Comparison of ENCODE assay signal across 10 mouse cellular contexts in the genomic region with DNA sequence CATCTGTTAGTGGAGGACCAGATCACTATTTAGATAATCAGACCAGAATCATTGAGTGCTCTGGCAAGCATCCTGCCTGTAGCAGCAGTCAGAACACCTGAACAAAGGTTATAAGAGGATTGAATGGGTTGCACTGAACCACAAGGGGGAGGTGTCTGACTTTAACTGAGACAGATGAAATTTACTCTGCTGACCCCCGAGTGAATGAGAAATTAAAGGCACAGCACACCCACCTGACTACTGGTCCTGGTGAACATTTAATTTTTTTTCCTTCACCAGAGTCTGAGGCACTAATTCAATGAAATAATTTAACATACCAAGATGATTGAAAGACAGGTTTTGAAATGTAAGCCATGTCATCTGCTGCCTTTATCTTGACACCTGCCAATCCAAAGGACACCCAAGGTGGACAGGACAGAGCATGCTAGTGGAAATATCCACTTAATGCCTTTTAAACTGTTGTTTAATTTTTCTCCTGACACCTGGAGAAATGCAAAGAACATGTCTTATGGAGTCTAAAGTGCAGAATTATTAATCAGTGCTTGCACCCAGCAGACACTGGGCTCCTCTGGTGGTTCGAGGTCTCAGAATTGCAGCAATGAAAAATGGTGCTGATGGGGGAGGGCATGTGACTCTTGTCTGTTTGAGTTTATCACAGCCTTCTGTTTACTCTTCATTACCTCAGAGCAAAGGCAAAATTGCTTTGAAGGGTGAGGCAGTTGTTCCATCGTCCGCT.
DNase-seq lines count a peak whose midpoint lies in the region; ATAC-seq lines count a peak whose summit lies in the region.
"Had no signal": no experiment of that assay in that cellular context is flagged by ENCODE, and none has a peak within 500 bp of the region (broad histone marks: within the 10 kb centered on the region; RNA-seq: fewer than 3 reads in every experiment).

No protein-coding gene starts in this region.

- no peak for DNase-seq in kidney, adult 18-20 months
- peak; percentile 44 for DNase-seq in embryo, embryonic 11.5 days (ENCODE audit: low read depth, low spot score)
- DNase-seq in hindbrain, embryonic 14.5 days (ENCODE audit: low spot score), result peak; percentile 73
- no peak for DNase-seq in adrenal gland, postnatal 10 days
- no peak for DNase-seq in spleen, postnatal 36 days (ENCODE audit: low spot score in 2 of 2)
- no peak for DNase-seq in urinary bladder, postnatal 4 days (ENCODE audit: low spot score in 2 of 2)
- DNase-seq: gastrocnemius, postnatal 36 days had no signal

- H3K27me3 ChIP-seq in kidney, embryonic 16.5 days (ENCODE audit: insufficient read depth, low read length), result no peaks in the 10 kb centered on the region
- no peaks in the 10 kb centered on the region for H3K27me3 ChIP-seq in hindbrain, embryonic 14.5 days (ENCODE audit: control insufficient read depth, insufficient read depth, low read length)
- H3K27me3 ChIP-seq in midbrain, embryonic 13.5 days, result no peaks in the 10 kb centered on the region
- H3K27me3 ChIP-seq: liver, embryonic 15.5 days had no signal

- WGBS in kidney, embryonic 16.5 days, result 12% methylated on average over 4 of the region's 4 CpGs
- 23% methylated on average over 4 of the region's 4 CpGs for WGBS in hindbrain, embryonic 14.5 days
- WGBS in midbrain, embryonic 13.5 days, result 23% methylated on average over 4 of the region's 4 CpGs

- H3K36me3 ChIP-seq in kidney, embryonic 16.5 days (ENCODE audit: insufficient read depth, low read length), result no peaks in the 10 kb centered on the region
- no peaks in the 10 kb centered on the region for H3K36me3 ChIP-seq in hindbrain, embryonic 14.5 days (replicated peaks; ENCODE audit: control insufficient read depth, insufficient read depth)
- no peaks in the 10 kb centered on the region for H3K36me3 ChIP-seq in midbrain, embryonic 13.5 days
- H3K36me3 ChIP-seq: liver, embryonic 15.5 days had no signal

- no peak overlapping the region for H3K4me3 ChIP-seq in kidney, embryonic 16.5 days (ENCODE audit: low read length)
- H3K4me3 ChIP-seq in hindbrain, embryonic 14.5 days (replicated peaks; ENCODE audit: low read length), result no peak overlapping the region
- H3K4me3 ChIP-seq in midbrain, embryonic 13.5 days (replicated peaks), result no peak overlapping the region
- H3K4me3 ChIP-seq: liver, embryonic 15.5 days had no signal

- no peak overlapping the region for H3K4me2 ChIP-seq in kidney, embryonic 16.5 days (replicated peaks; ENCODE audit: low read depth, low read length)
- 0 out of 2 replicates have a peak overlapping the region, but pooled peaks have one; percentile 3 for H3K4me2 ChIP-seq in hindbrain, embryonic 14.5 days (replicated peaks)
- H3K4me2 ChIP-seq in midbrain, embryonic 13.5 days (replicated peaks), result 0 out of 2 replicates have a peak overlapping the region, but pooled peaks have one; percentile 5
- H3K4me2 ChIP-seq: liver, embryonic 15.5 days had no signal

- ATAC-seq in kidney, embryonic 16.5 days (ENCODE audit: low FRiP score, low TSS enrichment), result peak; percentile 75; the same call in 1 of the 2 replicates
- ATAC-seq in hindbrain, embryonic 14.5 days (ENCODE audit: low FRiP score), result peak; percentile 53; the same call in 1 of the 2 replicates
- peak; percentile 82 for ATAC-seq in midbrain, embryonic 13.5 days

- H3K9ac ChIP-seq in kidney, embryonic 16.5 days (replicated peaks; ENCODE audit: low read length), result no peak overlapping the region
- no peak overlapping the region for H3K9ac ChIP-seq in hindbrain, embryonic 14.5 days
- no peak overlapping the region for H3K9ac ChIP-seq in midbrain, embryonic 13.5 days (replicated peaks)
- H3K9ac ChIP-seq: liver, embryonic 15.5 days had no signal

- no peaks in the 10 kb centered on the region for H3K9me3 ChIP-seq in kidney, embryonic 16.5 days (ENCODE audit: low read length)
- H3K9me3 ChIP-seq in hindbrain, embryonic 14.5 days (ENCODE audit: control insufficient read depth, low read length), result peaks cover 5% of the 10 kb centered on the region; the same call in 1 of the 2 replicates
- no peaks in the 10 kb centered on the region for H3K9me3 ChIP-seq in midbrain, embryonic 13.5 days
- H3K9me3 ChIP-seq: liver, embryonic 15.5 days had no signal

- no peak overlapping the region for H3K27ac ChIP-seq in kidney, embryonic 16.5 days (ENCODE audit: low read length)
- H3K27ac ChIP-seq in hindbrain, embryonic 14.5 days, result peak overlapping the region; percentile 50; the same call in 1 of the 2 replicates
- H3K27ac ChIP-seq in midbrain, embryonic 13.5 days, result peak overlapping the region; percentile 73
- H3K27ac ChIP-seq: liver, embryonic 15.5 days had no signal

- H3K4me1 ChIP-seq in kidney, embryonic 16.5 days (ENCODE audit: insufficient read depth, low read length), result peaks cover 4% of the 10 kb centered on the region; the same call in 1 of the 2 replicates
- H3K4me1 ChIP-seq in hindbrain, embryonic 14.5 days (replicated peaks; ENCODE audit: control insufficient read depth, insufficient read depth, low read length), result peaks cover 18% of the 10 kb centered on the region; the same call in 1 of the 2 replicates
- peaks cover 19% of the 10 kb centered on the region for H3K4me1 ChIP-seq in midbrain, embryonic 13.5 days (replicated peaks)
- H3K4me1 ChIP-seq: liver, embryonic 15.5 days had no signal

Comparison
In these comparisons a context has a peak if more than half of its experiments do, and no peak if none do; other contexts are left out.
1. DNase-seq: peak in embryo, embryonic 11.5 days (single experiment) and hindbrain, embryonic 14.5 days (single experiment); none in kidney, adult 18-20 months (single experiment), adrenal gland, postnatal 10 days (single experiment), spleen, postnatal 36 days (0 of 2) and urinary bladder, postnatal 4 days (0 of 2).
2. Peak in every context shown above with its lines, with median percentiles within 50 percentile points of each other: ATAC-seq.